Mouse (Mus musculus) Patski (cell line): Measurements from ENCODE around the gene Oprd1. TPM values are rescaled to one million over a fixed set of nuclear protein-coding genes. Genes with fewer than 3 reads are reported as not detected.
A peak's percentile ranks its signal among the peaks of the same experiment; 100 is the strongest.

Experiments used
- ATAC-seq: fragments of 100-300 bp; one replicate; pipeline ENCODE4 v1.8.0; 2021
- CTCF ChIA-PET: fragments of 350-600 bp; sonication (Branson Sonifier 250); formaldehyde crosslinking; loops from one replicate; lab custom pipeline; 2022; ENCODE audit warnings: inconsistent platforms; lab: Charles Lee
- POLR2A ChIA-PET: fragments of 350-600 bp; sonication (Branson Sonifier 250); formaldehyde crosslinking; loops from one replicate; lab custom pipeline; 2022; ENCODE audit warnings: antibody characterized with exemption, inconsistent platforms; lab: Charles Lee
- DNase-seq: peaks from one replicate; pipeline ENCODE4 v3.0.0-alpha.2; 2011; ENCODE audit warnings: low read depth, low spot score
- H3K27me3 ChIP-seq: fragments of 371-371 bp; one replicate; pipeline ENCODE4 v1.5.1; 2021
- CTCF ChIP-seq: fragments of 100-300 bp; IDR thresholded peaks from one replicate; pipeline ENCODE4 v1.5.1; 2021
- in situ Hi-C: fragments of 300-500 bp; cut with MboI; formaldehyde crosslinking; loops from 3 replicates; pipeline ENCODE4 v1.11.1; 2018; ENCODE audit warnings: low pct_unique_long_range_greater_than_20kb, mixed read lengths
- polyA plus RNA-seq: library from polyadenylated mRNA; unstranded; gene quantifications from one replicate; pipeline ENCODE4 v1.2.3, GENCODE M21; 2021

Gene Oprd1
- polyA plus RNA-seq, 1 experiment from 2014 or later, result not detected

DNA sequence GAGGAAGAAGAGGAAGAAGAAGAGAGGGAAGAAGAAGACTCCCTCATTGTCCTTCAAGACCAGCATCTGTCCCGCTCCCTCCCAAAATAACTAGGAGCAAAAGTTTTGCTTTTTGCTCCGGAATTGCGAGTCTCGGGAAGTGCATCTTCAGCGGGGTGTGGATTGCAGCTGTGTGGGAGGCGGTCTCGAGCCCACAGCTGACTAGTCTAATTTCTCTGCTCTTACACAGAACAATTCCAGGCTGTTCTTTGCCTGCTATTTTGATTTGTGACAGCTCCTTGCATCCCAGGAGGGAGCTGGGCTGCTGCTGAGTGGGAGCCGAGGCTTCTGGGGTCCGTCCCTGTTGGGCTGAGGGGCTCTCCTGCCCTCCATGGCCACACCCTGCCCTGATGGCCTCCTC is 24.7 kb downstream of the Oprd1 start:
- in situ Hi-C loops, result no loop called here
- no peaks in the 10 kb centered on the region for H3K27me3 ChIP-seq
- no peak for TF ChIP-seq CTCF
- ChIA-PET CTCF (interaction anchor here (0.7 kb wide), 1 partner anchor 21 kb away, joined by 3 read pairs; no protein-coding TSS in a partner anchor), POLR2A (interaction anchor here (0.6 kb wide), 1 partner anchor 205 kb away, joined by 9 read pairs; no protein-coding TSS in a partner anchor)
- DNase-seq (no peak), ATAC-seq (no peak)

DNA sequence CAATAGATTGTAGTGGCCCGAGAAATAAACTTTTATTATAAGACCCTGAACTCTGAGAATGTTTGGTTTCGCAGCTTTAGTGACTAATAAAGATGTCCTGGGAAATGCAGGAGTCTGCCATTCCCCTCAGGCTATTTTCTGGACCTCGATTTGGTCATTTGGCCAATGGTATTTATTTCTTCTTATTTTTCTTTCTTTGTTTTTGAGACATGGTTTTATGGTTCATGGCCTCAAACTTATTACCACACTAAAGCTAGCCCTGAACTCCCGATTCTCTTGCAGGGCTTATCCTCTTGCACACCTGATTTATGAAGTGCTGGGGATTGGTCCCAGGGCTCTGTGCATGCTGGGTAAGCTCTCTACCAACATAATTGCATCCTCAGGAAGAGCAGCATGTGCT is 28.0 kb downstream of the Oprd1 start:
- H3K27me3 ChIP-seq, result no peaks in the 10 kb centered on the region
- TF ChIP-seq CTCF, result no peak
- ATAC-seq (peak; percentile 54), DNase-seq (peak; percentile 83)
- in situ Hi-C loops, result no loop called here
- CTCF ChIA-PET, result no interaction called here
- POLR2A ChIA-PET, result no interaction called here

GRCm38 (mm10) chr4:132113411-132114095 is 30.7 kb downstream of the Oprd1 start:
- in situ Hi-C loops, result no loop called here
- DNase-seq (no peak), ATAC-seq (no peak)

GRCm38 (mm10) chr4:132111227-132111626 is 33.1 kb downstream of the Oprd1 start:
- TF ChIP-seq CTCF, result no peak
- POLR2A ChIA-PET, result no interaction called here
- ATAC-seq (no peak), DNase-seq (no peak)
- CTCF ChIA-PET, result no interaction called here
- in situ Hi-C loops, result no loop called here
- H3K27me3 ChIP-seq, result no peaks in the 10 kb centered on the region

More at GRCm38 (mm10) chr4:132113411-132114095, 30.7 kb downstream of the Oprd1 start:
- no peak for TF ChIP-seq CTCF
- POLR2A ChIA-PET, result no interaction called here
- H3K27me3 ChIP-seq, result no peaks in the 10 kb centered on the region
- CTCF ChIA-PET, result no interaction called here

- ChIA-PET CTCF (interaction anchor here (0.8 kb wide), 1 partner anchor 63 kb away, joined by 3 read pairs; no protein-coding TSS in a partner anchor), POLR2A (no interaction called here)
- no peaks in the 10 kb centered on the region for H3K27me3 ChIP-seq
- in situ Hi-C loops, result no loop called here
- no peak for DNase-seq
- ATAC-seq, result no peak
- TF ChIP-seq CTCF, result no peak
Measured at GRCm38 (mm10) chr4:132108221-132108620, 36.1 kb downstream of the Oprd1 start.

- DNase-seq (no peak), ATAC-seq (no peak)
- no peak for TF ChIP-seq CTCF
- H3K27me3 ChIP-seq, result no peaks in the 10 kb centered on the region
- in situ Hi-C loops, result no loop called here
- POLR2A ChIA-PET, result no interaction called here
- CTCF ChIA-PET, result no interaction called here
Measured at GRCm38 (mm10) chr4:132101152-132101551, 43.1 kb downstream of the Oprd1 start.

DNA sequence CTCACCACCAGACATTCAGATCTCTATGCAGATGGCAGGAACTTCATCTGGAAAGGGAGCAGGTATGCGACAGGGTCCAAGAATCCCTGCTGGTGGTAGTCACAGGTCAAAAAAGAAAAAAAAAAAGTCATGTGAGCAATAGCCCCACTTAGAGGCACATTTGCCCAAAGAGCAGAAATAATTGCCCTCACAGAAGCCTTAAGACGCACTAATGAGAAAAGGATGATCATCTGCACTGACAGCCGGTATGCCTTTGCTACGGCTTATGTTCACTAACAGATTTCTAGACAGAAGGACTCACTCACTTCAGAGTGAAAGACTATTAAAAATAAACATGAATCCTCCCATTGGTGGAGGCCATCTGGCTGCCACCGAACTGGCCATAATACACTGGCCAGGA is 44.7 kb downstream of the Oprd1 start:
- no peak for TF ChIP-seq CTCF
- no peaks in the 10 kb centered on the region for H3K27me3 ChIP-seq
- ChIA-PET CTCF (no interaction called here), POLR2A (no interaction called here)
- in situ Hi-C loops, result loop anchor here (25.0 kb wide), 1 partner anchor 1888 kb away; no protein-coding TSS in a partner anchor
- DNase-seq (no peak), ATAC-seq (no peak)

DNA sequence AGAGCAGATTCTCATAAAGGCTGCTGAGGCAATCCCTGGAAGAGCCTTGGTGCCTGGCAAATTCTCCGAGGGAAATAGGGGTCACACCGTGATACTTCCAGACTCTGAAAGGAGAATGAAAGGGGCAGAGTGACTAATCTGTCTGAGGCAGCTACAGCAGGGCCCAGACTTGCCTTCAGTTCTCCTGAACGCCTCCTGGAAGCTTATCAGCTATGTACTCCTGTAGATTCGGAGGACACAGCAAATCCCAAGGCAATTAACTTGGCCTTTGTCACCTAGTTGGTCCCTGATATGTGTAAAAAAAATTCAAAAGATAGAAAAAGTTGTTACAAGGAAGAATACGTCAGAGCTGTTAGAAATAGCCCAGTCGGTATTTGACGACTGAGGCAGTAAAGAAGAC is 49.2 kb downstream of the Oprd1 start:
- CTCF ChIA-PET, result no interaction called here
- no peak for TF ChIP-seq CTCF
- in situ Hi-C loops, result loop anchor here (25.0 kb wide), 1 partner anchor 1892 kb away; no protein-coding TSS in a partner anchor
- POLR2A ChIA-PET, result no interaction called here
- ATAC-seq (no peak), DNase-seq (no peak)
- H3K27me3 ChIP-seq, result no peaks in the 10 kb centered on the region

DNA sequence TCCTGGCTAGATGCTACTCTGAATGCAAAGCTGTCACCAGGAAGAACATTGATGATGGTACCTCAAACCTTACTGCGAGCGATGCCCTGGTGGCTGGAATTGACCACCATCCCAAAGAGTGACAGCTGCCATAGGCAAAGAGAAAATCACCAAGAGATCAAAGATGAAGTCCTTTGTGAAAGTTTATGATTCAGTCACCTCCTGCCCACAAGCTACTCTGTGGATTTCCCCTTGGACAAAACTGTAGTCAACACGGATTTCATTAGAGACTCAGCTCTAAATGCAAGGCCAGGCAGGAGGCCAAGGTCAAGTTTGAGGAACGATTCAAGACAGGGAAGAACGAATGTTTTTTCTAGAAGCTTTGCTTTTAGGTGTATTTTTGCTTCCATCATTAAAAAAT is 50.4 kb downstream of the Oprd1 start:
- no peak for TF ChIP-seq CTCF
- H3K27me3 ChIP-seq, result no peaks in the 10 kb centered on the region
- DNase-seq (no peak), ATAC-seq (no peak)
- in situ Hi-C loops, result loop anchor here (25.0 kb wide), 1 partner anchor 1893 kb away; no protein-coding TSS in a partner anchor
- ChIA-PET CTCF (interaction anchor here (1.2 kb wide), 1 partner anchor 84 kb away, joined by 3 read pairs; no protein-coding TSS in a partner anchor), POLR2A (no interaction called here)

- ATAC-seq (no peak), DNase-seq (no peak)
- TF ChIP-seq CTCF, result no peak
- ChIA-PET POLR2A (no interaction called here), CTCF (interaction anchor here (1.2 to 1.6 kb wide), 2 partner anchors 84 to 85 kb away, joined by 3 read pairs; no protein-coding TSS in a partner anchor)
- in situ Hi-C loops, result loop anchor here (25.0 kb wide), 1 partner anchor 1894 kb away; no protein-coding TSS in a partner anchor
- H3K27me3 ChIP-seq, result no peaks in the 10 kb centered on the region
Measured at GRCm38 (mm10) chr4:132093136-132093535, 51.1 kb downstream of the Oprd1 start.

DNA sequence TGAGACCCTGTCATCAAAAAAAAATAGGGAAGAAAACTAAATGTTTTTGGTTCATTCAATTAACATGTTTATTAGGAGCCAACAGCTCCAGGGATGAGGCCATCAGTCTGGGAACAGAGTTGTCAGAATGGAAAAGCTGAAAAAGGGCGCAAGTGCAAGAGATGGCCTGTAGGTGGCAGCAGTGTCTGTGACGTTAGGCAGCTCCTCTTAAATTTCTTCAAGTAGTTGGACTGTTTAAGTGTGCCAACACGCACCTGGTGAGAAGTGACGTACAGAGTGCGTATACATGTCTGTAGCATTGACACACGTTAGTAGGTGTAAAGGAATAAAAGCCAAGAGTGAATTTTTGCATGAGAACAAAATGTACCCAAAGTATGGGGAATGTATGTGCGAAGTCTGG is 55.4 kb downstream of the Oprd1 start:
- no peaks in the 10 kb centered on the region for H3K27me3 ChIP-seq
- ATAC-seq (no peak), DNase-seq (no peak)
- TF ChIP-seq CTCF, result peak; percentile 53
- in situ Hi-C loops, result loop anchor here (5.0 to 25.0 kb wide), 4 partner anchors 88 to 1898 kb away; partner anchors contain the start of gene Gmeb1
- ChIA-PET CTCF (interaction anchor here (1.0 to 2.2 kb wide), 4 partner anchors 9 to 112 kb away, joined by 3 to 9 read pairs (median 4); no protein-coding TSS in a partner anchor), POLR2A (interaction anchor here (0.5 kb wide), 1 partner anchor 186 kb away, joined by 3 read pairs; no protein-coding TSS in a partner anchor)
